Mouse (Mus musculus) embryonic facial prominence, embryonic 10.5 days (tissue): Measurements from ENCODE around the gene Camta1. TPM values are rescaled to one million over a fixed set of nuclear protein-coding genes. Genes with fewer than 3 reads are reported as not detected.

Source experiments
- DNase-seq: peaks from one replicate; pipeline ENCODE4 v3.0.0-alpha.2; 2017; ENCODE audit warnings: low spot score
- H3K27ac ChIP-seq: fragments of 300-500 bp; sonication (generic); replicated peaks from 2 replicates; pipeline ENCODE4 v1.5.1; 2016; ENCODE audit warnings: mild to moderate bottlenecking
- H3K27me3 ChIP-seq: fragments of 300-500 bp; sonication (generic); replicated peaks from 2 replicates; pipeline ENCODE4 v1.6.1; 2016; ENCODE audit warnings: low read depth, mild to moderate bottlenecking; ENCODE audit not compliant: poor library complexity, severe bottlenecking
- H3K36me3 ChIP-seq: fragments of 300-500 bp; sonication (generic); replicated peaks from 2 replicates; pipeline ENCODE4 v1.6.1; 2016; ENCODE audit warnings: mild to moderate bottlenecking, moderate library complexity
- H3K4me1 ChIP-seq: fragments of 300-500 bp; sonication (generic); 2 replicates; pipeline ENCODE4 v1.6.1; 2016
- H3K4me3 ChIP-seq: fragments of 300-500 bp; sonication (generic); 2 replicates; pipeline ENCODE4 v1.5.1; 2016; ENCODE audit warnings: mild to moderate bottlenecking, moderate library complexity
- H3K9me3 ChIP-seq: fragments of 300-500 bp; sonication (generic); 2 replicates; pipeline ENCODE4 v1.6.1; 2016; ENCODE audit warnings: mild to moderate bottlenecking
- WGBS: fragments of 180-500 bp; shearing (Covaris S2); methylation state at CpG from one replicate; pipeline ENCODE4 v1.1.7; 2016; 5-methylcytosine and 5-hydroxymethylcytosine counted together
- polyA plus RNA-seq: library from polyadenylated mRNA; unstranded; fragments of >200 nt; fragmentation: Nextera tagmentation; extraction: Ambion mirVana; gene quantifications from 2 replicates; pipeline ENCODE4 v1.2.1, GENCODE M21; 2016

The Camta1 gene
- polyA plus RNA-seq, 1 experiment from 2014 or later, result 110 TPM

DNA sequence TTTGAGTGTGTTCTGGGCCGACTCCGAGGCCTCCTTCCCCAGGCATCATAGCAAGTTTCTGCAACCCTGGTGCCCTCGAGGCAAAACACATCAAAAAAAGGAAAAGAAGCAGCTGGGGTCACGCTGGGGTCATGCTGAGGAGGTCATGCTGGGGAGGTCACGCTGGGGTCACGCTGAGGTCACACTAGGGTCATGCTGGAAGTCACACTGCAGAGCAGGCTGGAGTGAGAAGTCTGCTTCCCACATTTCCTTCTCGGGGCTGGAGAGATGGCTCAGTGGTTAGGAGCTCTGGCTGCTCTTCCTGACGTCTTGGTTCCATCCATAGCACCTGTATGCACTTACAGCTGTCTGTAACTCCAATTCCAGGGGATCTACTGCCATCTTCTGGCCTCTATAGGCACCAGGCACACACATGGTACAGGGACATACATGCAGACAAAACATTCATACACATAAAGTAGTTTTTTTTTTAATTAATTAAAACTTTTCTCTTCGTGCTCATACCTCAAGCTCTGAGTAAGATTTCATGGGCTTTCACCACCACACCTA, 35.5 kb upstream of the Camta1 start:
- no peak overlapping the region for H3K4me3 ChIP-seq
- H3K36me3 ChIP-seq, result no peaks in the 10 kb centered on the region
- H3K4me1 ChIP-seq, result no peaks in the 10 kb centered on the region; the same call in 1 of the 2 replicates
- no peaks in the 10 kb centered on the region for H3K27me3 ChIP-seq
- no peak overlapping the region for H3K27ac ChIP-seq
- DNase-seq, result no peak
- H3K9me3 ChIP-seq, result 0 out of 2 replicates have a peak, but pooled peaks cover 7% of the 10 kb centered on the region
- WGBS, result 57% methylated on average over 9 of the region's 9 CpGs

DNA sequence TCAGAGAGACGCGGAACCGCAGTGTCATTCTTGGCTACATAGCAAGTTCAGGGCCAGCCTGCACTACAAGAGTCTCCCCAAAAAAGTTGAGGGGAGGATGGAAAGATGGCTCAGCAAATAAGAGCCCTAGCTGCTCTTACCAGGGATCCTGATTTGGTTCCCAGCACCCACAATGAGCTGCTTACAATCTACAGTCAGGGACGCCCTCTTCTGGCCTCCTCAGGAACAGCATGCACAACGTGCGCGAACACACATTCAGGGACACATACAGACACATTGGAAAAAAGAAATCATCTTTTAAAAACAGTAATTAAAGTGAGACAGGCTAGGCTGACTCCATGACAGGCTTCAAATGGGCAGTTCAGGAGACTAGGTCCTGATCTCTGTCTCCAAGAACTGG, 33.9 kb upstream of the Camta1 start:
- DNase-seq, result no peak
- Histone ChIP-seq H3K36me3 (no peaks in the 10 kb centered on the region), H3K9me3 (0 out of 2 replicates have a peak, but pooled peaks cover 7% of the 10 kb centered on the region), H3K4me1 (no peaks in the 10 kb centered on the region; the same call in 1 of the 2 replicates), H3K4me3 (no peak overlapping the region), H3K27me3 (no peaks in the 10 kb centered on the region), H3K27ac (no peak overlapping the region)
- WGBS, result 84% methylated on average over 7 of the region's 7 CpGs

DNA sequence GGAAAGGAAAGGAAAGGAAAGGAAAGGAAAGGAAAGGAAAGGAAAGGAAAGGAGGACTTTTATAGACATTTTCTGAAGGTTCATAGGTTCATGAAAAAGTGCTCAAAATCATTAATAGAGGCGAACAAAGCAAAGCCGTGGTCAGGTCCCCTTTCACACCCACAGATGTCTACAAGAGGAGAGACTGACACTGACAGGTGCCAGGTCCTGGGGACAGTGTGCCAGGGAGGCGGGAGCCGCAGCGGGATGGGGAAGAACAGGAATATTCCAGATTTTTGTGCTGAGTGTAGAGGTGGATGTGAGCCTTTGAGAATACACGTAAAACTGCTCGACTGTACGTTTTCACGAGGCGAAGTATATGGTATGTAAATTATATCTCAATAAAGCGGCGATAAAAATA, 33.2 kb upstream of the Camta1 start:
- 0 out of 2 replicates have a peak, but pooled peaks cover 7% of the 10 kb centered on the region for H3K9me3 ChIP-seq

DNA sequence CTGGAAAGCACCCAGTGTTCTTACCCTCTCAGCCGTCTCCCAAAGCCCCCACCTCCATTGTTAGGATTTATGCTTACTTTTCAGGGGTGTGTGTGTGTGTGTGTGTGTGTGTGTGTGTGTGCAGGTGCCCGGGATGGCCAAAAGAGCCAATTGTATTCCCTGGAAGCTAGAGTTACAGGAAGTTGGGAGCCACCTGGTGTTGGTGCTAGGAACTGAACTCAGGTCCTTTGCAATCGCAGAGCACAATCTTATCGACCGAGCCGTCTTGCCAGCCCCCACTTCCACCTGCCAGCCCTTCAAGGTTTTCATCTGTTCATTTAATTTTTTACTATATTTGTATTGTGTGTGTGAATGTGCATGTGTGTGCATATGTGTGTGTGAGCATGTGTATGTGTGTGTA, 31.6 kb upstream of the Camta1 start:
- Histone ChIP-seq H3K27me3 (no peaks in the 10 kb centered on the region), H3K4me3 (no peak overlapping the region), H3K4me1 (no peaks in the 10 kb centered on the region; the same call in 1 of the 2 replicates), H3K9me3 (0 out of 2 replicates have a peak, but pooled peaks cover 7% of the 10 kb centered on the region), H3K36me3 (no peaks in the 10 kb centered on the region), H3K27ac (no peak overlapping the region)
- 79% methylated on average over 6 of the region's 6 CpGs for WGBS
- DNase-seq, result no peak

More for the DNA sequence above, 33.2 kb upstream of the Camta1 start:
- Histone ChIP-seq H3K36me3 (no peaks in the 10 kb centered on the region), H3K4me3 (no peak overlapping the region), H3K27me3 (no peaks in the 10 kb centered on the region), H3K27ac (no peak overlapping the region), H3K4me1 (no peaks in the 10 kb centered on the region; the same call in 1 of the 2 replicates)
- DNase-seq, result no peak
- 93% methylated on average over 12 of the region's 12 CpGs for WGBS

DNA sequence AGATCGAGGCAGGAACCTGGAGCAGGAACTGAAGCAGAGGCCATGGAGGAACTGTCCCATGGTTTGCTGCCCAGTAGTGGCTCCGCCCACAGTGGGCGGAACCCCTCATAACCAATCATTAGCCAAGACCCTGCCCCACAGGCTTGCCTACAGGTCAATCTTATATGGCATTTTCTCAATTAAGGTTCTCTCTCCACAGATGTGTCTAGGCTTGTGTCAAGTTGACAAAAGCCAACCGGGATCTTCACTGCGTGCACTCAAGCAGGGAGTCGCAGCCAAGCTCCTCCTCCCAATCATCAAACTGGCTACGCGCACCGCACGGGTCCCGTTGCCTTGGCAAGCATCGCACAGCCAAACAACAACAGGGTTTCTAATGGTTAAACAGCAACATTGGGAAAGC, 19.9 kb upstream of the Camta1 start:
- 93% methylated on average over 12 of the region's 12 CpGs for WGBS
- H3K36me3 ChIP-seq, result no peaks in the 10 kb centered on the region
- no peaks in the 10 kb centered on the region for H3K27me3 ChIP-seq
- H3K9me3 ChIP-seq, result no peaks in the 10 kb centered on the region
- no peak for DNase-seq
- H3K4me3 ChIP-seq, result no peak overlapping the region
- no peak overlapping the region for H3K27ac ChIP-seq
- H3K4me1 ChIP-seq, result 0 out of 2 replicates have a peak, but pooled peaks cover under 1% of the 10 kb centered on the region

DNA sequence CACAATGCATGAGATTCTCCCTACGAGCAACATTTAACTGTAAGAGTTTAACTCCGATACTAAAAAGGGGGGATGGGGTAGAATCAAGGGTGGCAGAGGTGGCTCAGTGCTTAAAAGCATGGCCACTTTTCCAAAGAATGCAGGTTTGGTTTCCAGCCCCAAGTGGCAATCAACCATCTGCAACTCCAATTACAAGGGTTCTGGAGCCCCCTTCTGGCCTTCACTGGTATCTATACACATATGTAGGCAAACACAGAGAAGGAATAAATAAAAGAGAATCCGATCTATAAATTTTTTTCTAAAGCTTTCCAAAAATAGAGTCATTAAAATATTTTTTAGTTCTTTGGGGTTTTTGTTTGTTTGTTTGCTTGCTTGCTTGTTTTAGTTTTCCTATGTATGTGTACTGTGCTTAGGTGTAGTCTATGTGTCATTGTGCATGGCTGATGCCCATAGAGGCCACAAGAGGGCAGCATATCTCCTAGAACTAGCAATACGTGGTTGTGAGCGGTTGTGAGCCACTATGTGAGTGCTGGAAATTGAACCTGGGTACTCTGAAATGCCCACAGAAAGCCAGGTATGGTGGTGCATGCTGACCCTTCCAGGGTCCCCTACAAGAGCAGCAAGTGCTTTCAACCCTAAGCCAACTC, 18.5 kb upstream of the Camta1 start:
- Histone ChIP-seq H3K4me1 (0 out of 2 replicates have a peak, but pooled peaks cover 5% of the 10 kb centered on the region), H3K9me3 (no peaks in the 10 kb centered on the region), H3K27ac (no peak overlapping the region), H3K4me3 (no peak overlapping the region), H3K36me3 (no peaks in the 10 kb centered on the region), H3K27me3 (peaks cover 8% of the 10 kb centered on the region; the same call in 1 of the 2 replicates)
- WGBS, result 75% methylated on average over 5 of the region's 5 CpGs
- no peak for DNase-seq

DNA sequence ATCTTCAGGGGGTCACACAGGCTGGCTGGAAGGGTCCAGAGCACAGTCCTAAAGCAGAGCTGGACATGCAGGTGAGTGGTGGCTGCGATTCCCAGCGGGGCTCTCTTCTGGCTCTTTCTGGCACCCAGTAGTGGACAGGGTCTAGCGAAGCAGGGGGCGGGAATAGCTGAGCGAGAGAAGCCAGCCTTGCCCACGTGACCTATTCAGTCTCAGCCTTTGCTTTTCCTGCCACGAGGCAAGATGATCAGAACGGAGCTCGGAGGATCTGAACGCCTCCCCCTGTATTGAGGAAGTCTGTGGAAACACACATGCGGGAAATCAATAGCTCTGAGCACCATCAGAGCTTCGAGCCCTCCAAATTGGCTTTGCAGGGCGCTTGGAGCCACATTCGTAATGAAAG, 14.7 kb upstream of the Camta1 start:
- Histone ChIP-seq H3K27me3 (peaks cover 12% of the 10 kb centered on the region; the same call in 1 of the 2 replicates), H3K4me3 (no peak overlapping the region), H3K4me1 (0 out of 2 replicates have a peak, but pooled peaks cover 5% of the 10 kb centered on the region), H3K27ac (no peak overlapping the region), H3K36me3 (no peaks in the 10 kb centered on the region), H3K9me3 (no peaks in the 10 kb centered on the region)
- peak; percentile 13 for DNase-seq
- WGBS, result 65% methylated on average over 14 of the region's 14 CpGs

DNA sequence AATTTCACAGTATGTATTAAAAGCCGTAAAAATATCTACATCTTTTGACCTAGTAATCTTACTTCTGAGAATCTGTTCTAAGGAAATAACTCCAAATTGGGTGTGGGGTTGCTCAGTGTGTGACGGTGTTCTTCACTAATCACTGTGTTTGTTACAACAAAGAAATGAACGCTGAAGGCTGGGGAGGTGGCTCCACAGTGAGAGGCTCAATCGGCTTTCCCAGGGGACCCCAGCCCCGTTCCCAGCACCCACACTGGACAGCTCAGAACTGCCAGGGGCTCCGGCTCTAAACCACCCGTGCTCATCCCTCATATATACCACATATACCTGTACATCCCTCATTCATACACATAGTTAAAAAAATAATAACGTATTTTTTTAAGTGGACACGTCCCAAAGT, 1.8 kb upstream of the Camta1 start:
- H3K36me3 ChIP-seq, result peaks cover 5% of the 10 kb centered on the region; the same call in 1 of the 2 replicates
- DNase-seq, result no peak
- no peaks in the 10 kb centered on the region for H3K9me3 ChIP-seq
- 56% methylated on average over 9 of the region's 9 CpGs for whole genome bisulfite sequencing
- no peaks in the 10 kb centered on the region; the same call in 1 of the 2 replicates for H3K27me3 ChIP-seq
- H3K4me3 ChIP-seq, result peak overlapping the region; percentile 83
- H3K27ac ChIP-seq, result no peak overlapping the region
- H3K4me1 ChIP-seq, result peaks cover 18% of the 10 kb centered on the region

DNA sequence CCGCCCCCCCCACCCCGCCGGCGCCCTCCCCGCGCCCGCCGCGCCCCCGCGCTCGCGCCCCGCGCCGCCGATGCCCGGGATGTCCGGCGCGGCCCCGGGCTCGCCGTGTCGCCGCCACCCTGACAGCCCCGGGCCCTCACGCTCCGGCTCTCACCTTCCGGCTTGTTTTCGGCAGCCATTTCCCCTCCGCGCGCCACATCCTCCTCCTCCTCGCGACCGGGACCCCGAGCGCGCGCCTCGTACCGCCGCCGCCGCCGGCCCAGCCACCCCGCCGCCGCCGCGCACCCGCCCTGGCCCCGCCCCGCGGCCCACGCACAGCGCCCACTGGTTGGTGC, 238 bp downstream of the Camta1 start:
- peak overlapping the region; percentile 89 for H3K27ac ChIP-seq
- peaks cover 9% of the 10 kb centered on the region; the same call in 1 of the 2 replicates for H3K36me3 ChIP-seq
- 1% methylated on average over 57 of the region's 58 CpGs for WGBS
- DNase-seq, result no peak
- no peaks in the 10 kb centered on the region for H3K9me3 ChIP-seq
- peak overlapping the region; percentile 83 for H3K4me3 ChIP-seq
- H3K4me1 ChIP-seq, result peaks cover 18% of the 10 kb centered on the region
- H3K27me3 ChIP-seq, result no peaks in the 10 kb centered on the region

DNA sequence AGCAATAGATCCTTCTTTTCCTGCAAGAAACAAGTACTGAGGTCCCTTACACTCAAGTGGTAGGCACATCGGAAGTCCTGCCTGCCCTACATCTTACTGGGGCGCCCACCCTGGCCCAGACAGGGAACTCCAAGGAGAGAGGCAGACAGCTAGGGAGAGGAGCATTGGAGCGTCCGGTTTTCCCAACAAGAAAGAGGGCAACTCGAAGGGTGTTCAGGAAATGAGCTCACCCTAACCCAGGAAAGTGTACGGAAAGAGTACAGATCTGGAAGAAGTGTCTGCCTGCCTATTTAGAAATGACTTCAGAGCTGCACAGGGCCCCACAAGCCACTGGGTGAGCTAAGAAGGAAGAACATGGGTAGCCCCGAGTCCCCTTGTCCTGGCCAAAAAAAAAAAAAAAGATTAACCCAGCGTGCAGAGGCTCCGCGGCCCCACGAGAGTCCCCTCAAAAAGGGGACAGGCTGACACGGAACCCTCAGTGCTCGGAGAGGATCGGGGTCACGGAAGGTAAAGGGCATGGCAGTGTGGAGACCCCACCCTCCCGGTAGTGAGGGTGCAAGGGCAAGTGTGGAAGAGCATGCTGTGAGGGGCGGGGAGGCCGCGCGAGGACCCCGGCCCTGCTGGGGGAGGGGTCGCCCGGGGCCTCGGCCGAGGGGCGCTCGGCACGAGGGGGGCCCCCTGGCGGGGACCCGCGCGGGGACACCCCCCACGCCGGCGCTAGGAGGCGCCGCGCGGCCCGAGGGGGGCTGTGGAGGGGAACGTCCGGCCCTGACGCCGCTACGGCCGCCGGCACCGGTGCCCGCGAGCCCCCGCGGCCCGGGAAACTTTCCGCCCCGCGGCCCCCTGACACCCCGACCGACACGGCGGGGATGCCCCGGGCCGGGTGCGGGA, 990 bp downstream of the Camta1 start:
- 2% methylated on average over 63 of the region's 63 CpGs for WGBS
- peak overlapping the region; percentile 89 for H3K27ac ChIP-seq
- no peaks in the 10 kb centered on the region for H3K27me3 ChIP-seq
- H3K4me3 ChIP-seq, result peak overlapping the region; percentile 83
- peaks cover 18% of the 10 kb centered on the region for H3K4me1 ChIP-seq
- peak; percentile 70 for DNase-seq
- H3K9me3 ChIP-seq, result no peaks in the 10 kb centered on the region
- H3K36me3 ChIP-seq, result peaks cover 16% of the 10 kb centered on the region; the same call in 1 of the 2 replicates

DNA sequence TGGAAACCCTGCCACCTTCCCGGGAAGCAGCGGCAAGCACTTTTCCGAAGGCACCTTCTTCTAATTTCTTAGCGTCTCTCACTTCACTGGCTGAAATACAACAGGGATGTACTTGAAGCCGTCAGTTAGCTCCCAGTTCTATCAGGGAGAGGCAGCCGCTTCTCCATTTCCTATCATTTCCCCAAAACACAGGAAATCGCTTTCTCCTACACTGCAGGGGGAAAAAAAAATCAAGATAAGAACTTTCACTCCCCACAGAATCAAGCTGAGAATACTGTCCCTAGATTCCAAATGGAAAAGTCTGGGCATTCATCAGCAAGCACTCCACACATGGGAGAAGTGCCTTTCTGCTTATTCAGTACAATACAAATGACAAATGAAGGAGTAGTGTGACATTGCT, 2.4 kb downstream of the Camta1 start:
- no peak for DNase-seq
- Histone ChIP-seq H3K27me3 (no peaks in the 10 kb centered on the region), H3K27ac (no peak overlapping the region), H3K4me1 (peaks cover 18% of the 10 kb centered on the region), H3K4me3 (no peak overlapping the region), H3K9me3 (no peaks in the 10 kb centered on the region), H3K36me3 (peaks cover 23% of the 10 kb centered on the region)
- WGBS, result 84% methylated on average over 7 of the region's 7 CpGs

DNA sequence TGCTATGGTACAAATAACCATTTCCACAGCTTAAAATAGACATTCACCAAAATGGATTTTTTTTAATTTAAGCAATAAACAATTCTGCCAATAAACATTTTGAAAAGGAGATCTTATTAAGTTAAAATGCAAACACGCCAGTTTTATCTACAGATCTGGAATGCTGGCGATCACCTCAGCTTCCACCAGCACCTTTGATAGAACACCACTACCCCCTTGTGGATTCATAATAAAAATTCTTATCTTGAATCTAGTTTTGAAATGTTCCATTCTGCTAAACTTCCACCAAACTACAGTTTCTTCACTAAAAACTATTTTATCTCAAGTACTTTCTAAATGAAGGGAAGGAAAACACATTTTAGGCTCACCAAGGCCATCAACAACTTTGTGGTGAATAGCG, 7.7 kb downstream of the Camta1 start:
- no peaks in the 10 kb centered on the region for H3K27me3 ChIP-seq
- H3K4me3 ChIP-seq, result no peak overlapping the region
- peaks cover 11% of the 10 kb centered on the region for H3K4me1 ChIP-seq
- H3K27ac ChIP-seq, result no peak overlapping the region
- peaks cover 21% of the 10 kb centered on the region for H3K36me3 ChIP-seq
- no peaks in the 10 kb centered on the region for H3K9me3 ChIP-seq
- WGBS, result 80% methylated on average over 3 of the region's 3 CpGs
- DNase-seq, result no peak
